Mouse (Mus musculus): ENCODE results near the gene Unc5b. TPM values are rescaled to one million over a fixed set of nuclear protein-coding genes. Genes with fewer than 3 reads are reported as not detected.

Gene Unc5b
- polyA plus RNA-seq, 1 experiment from 2014 or later = 10.5 TPM

- peaks cover 96% of the 10 kb centered on the region for H3K4me1 ChIP-seq (ENCODE audit: insufficient read depth, low read length)
- no peaks in the 10 kb centered on the region for H3K36me3 ChIP-seq (ENCODE audit: insufficient read depth, low read length)
- H3K4me3 ChIP-seq (ENCODE audit: low read length) = no peak overlapping the region
- H3K27me3 ChIP-seq (ENCODE audit: insufficient read depth, low read length) = no peaks in the 10 kb centered on the region; the same call in 1 of the 2 replicates
- WGBS = 9% methylated on average over 10 of the region's 10 CpGs
- peak; percentile 47 for ATAC-seq (ENCODE audit: low FRiP score, low TSS enrichment)
- peak overlapping the region; percentile 89 for H3K27ac ChIP-seq (ENCODE audit: low read length)
- peak overlapping the region; percentile 32; the same call in 1 of the 2 replicates for H3K4me2 ChIP-seq (replicated peaks; ENCODE audit: low read depth, low read length)
- H3K9me3 ChIP-seq (ENCODE audit: low read length) = no peaks in the 10 kb centered on the region
- H3K9ac ChIP-seq (replicated peaks; ENCODE audit: low read length) = peak overlapping the region; percentile 3
Observed at GRCm38 (mm10) chr10:60814444-60815057, 16.8 kb downstream of the Unc5b start.

DNA sequence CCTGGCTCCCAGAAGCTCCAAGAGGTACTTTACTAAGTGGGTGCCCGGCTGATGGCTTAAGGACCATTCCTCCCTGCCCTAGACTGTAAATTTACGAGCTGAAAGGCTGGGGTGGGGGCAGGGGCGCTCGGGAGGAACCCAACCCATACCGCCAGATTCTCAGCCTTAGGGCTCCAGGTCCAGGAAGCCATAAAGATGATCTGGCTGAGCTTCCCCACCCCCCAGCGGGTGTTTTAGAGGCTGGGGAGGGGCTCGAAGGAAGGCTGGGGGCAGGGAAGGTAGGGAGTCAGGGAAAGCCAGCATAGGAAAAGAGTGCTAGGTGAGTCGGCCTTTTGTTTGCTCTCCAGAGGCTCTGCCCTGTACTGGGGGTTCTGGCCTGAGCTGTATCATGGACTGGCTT lies 17.8 kb downstream of the Unc5b start:
- Histone ChIP-seq H3K27me3 (ENCODE audit: insufficient read depth, low read length) (peaks cover 3% of the 10 kb centered on the region; the same call in 1 of the 2 replicates), H3K27ac (ENCODE audit: low read length) (peak overlapping the region; percentile 89), H3K4me2 (replicated peaks; ENCODE audit: low read depth, low read length) (peak overlapping the region; percentile 32), H3K36me3 (ENCODE audit: insufficient read depth, low read length) (no peaks in the 10 kb centered on the region), H3K9ac (replicated peaks; ENCODE audit: low read length) (peak overlapping the region; percentile 34), H3K9me3 (ENCODE audit: low read length) (no peaks in the 10 kb centered on the region), H3K4me3 (ENCODE audit: low read length) (no peak overlapping the region), H3K4me1 (ENCODE audit: insufficient read depth, low read length) (peaks cover 97% of the 10 kb centered on the region)
- 1% methylated on average over 8 of the region's 8 CpGs for WGBS
- no peak; the same call in 1 of the 2 replicates for ATAC-seq (ENCODE audit: low FRiP score, low TSS enrichment)

- peak overlapping the region; percentile 14; the same call in 1 of the 2 replicates for H3K9ac ChIP-seq (replicated peaks; ENCODE audit: low read length)
- 6% methylated on average over 14 of the region's 15 CpGs for WGBS
- H3K27ac ChIP-seq (ENCODE audit: low read length) = peak overlapping the region; percentile 89
- H3K4me2 ChIP-seq (replicated peaks; ENCODE audit: low read depth, low read length) = peak overlapping the region; percentile 33
- peaks cover 96% of the 10 kb centered on the region for H3K4me1 ChIP-seq (ENCODE audit: insufficient read depth, low read length)
- ATAC-seq (ENCODE audit: low FRiP score, low TSS enrichment) = peak; percentile 35
- H3K36me3 ChIP-seq (ENCODE audit: insufficient read depth, low read length) = no peaks in the 10 kb centered on the region
- H3K4me3 ChIP-seq (ENCODE audit: low read length) = no peak overlapping the region
- peaks cover 3% of the 10 kb centered on the region; the same call in 1 of the 2 replicates for H3K27me3 ChIP-seq (ENCODE audit: insufficient read depth, low read length)
- H3K9me3 ChIP-seq (ENCODE audit: low read length) = no peaks in the 10 kb centered on the region
Observed at GRCm38 (mm10) chr10:60811792-60812525, 19.4 kb downstream of the Unc5b start.

DNA sequence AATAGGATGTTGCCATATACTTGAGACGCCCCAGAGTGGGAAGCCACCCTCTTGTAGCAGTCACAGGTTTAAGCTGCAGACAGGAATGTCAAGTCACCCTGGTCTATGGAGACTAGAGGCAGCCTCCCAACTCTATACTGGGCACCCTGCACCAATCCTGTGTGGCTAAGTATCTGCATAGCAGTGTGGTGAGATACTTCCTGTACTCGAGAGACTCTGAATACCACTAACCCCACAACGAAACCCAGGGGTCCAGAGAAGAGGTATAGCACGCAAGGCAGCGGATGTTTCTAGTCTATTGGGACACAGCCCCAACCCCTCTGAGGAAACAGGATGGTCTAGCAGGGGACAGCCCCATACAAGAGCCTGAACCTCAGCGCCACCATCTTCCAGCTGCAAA lies 22.9 kb downstream of the Unc5b start:
- H3K4me3 ChIP-seq (ENCODE audit: low read length) = no peak overlapping the region
- H3K36me3 ChIP-seq (ENCODE audit: insufficient read depth, low read length) = no peaks in the 10 kb centered on the region
- no peak for ATAC-seq (ENCODE audit: low FRiP score, low TSS enrichment)
- peaks cover 90% of the 10 kb centered on the region for H3K4me1 ChIP-seq (ENCODE audit: insufficient read depth, low read length)
- H3K9ac ChIP-seq (replicated peaks; ENCODE audit: low read length) = 0 out of 2 replicates have a peak overlapping the region, but pooled peaks have one; percentile 29
- no peak overlapping the region for H3K4me2 ChIP-seq (replicated peaks; ENCODE audit: low read depth, low read length)
- H3K9me3 ChIP-seq (ENCODE audit: low read length) = no peaks in the 10 kb centered on the region
- H3K27ac ChIP-seq (ENCODE audit: low read length) = peak overlapping the region; percentile 90
- WGBS = 72% methylated on average over 6 of the region's 6 CpGs
- peaks cover 3% of the 10 kb centered on the region; the same call in 1 of the 2 replicates for H3K27me3 ChIP-seq (ENCODE audit: insufficient read depth, low read length)

- H3K9ac ChIP-seq (replicated peaks; ENCODE audit: low read length) = 0 out of 2 replicates have a peak overlapping the region, but pooled peaks have one; percentile 23
- peaks cover 84% of the 10 kb centered on the region for H3K4me1 ChIP-seq (ENCODE audit: insufficient read depth, low read length)
- 41% methylated on average over 22 of the region's 22 CpGs for WGBS
- no peak overlapping the region for H3K4me3 ChIP-seq (ENCODE audit: low read length)
- peaks cover 3% of the 10 kb centered on the region; the same call in 1 of the 2 replicates for H3K27me3 ChIP-seq (ENCODE audit: insufficient read depth, low read length)
- no peaks in the 10 kb centered on the region for H3K9me3 ChIP-seq (ENCODE audit: low read length)
- ATAC-seq (ENCODE audit: low FRiP score, low TSS enrichment) = peak; percentile 47
- peak overlapping the region; percentile 22 for H3K4me2 ChIP-seq (replicated peaks; ENCODE audit: low read depth, low read length)
- H3K27ac ChIP-seq (ENCODE audit: low read length) = peak overlapping the region; percentile 90
- no peaks in the 10 kb centered on the region for H3K36me3 ChIP-seq (ENCODE audit: insufficient read depth, low read length)
Observed at GRCm38 (mm10) chr10:60807531-60808185, 23.7 kb downstream of the Unc5b start.

DNA sequence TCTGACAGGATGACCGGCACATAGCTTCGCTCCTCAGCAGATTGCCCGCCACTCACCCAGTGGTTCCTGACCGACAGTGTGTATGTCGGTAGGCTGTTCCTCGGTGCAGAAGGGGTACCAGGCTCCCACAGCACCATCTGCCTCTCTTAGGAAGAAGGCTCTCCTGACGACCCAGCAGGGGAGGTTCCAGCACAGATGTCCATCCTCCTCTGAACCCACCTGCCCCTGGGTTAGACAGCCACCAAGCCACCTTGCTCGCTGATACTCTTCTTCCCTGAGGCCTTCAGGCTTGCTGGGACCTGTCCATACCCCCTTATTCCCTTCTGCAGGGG lies 25.2 kb downstream of the Unc5b start:
- no peak for ATAC-seq (ENCODE audit: low FRiP score, low TSS enrichment)
- Histone ChIP-seq H3K4me1 (ENCODE audit: insufficient read depth, low read length) (peaks cover 81% of the 10 kb centered on the region), H3K4me2 (replicated peaks; ENCODE audit: low read depth, low read length) (no peak overlapping the region)

DNA sequence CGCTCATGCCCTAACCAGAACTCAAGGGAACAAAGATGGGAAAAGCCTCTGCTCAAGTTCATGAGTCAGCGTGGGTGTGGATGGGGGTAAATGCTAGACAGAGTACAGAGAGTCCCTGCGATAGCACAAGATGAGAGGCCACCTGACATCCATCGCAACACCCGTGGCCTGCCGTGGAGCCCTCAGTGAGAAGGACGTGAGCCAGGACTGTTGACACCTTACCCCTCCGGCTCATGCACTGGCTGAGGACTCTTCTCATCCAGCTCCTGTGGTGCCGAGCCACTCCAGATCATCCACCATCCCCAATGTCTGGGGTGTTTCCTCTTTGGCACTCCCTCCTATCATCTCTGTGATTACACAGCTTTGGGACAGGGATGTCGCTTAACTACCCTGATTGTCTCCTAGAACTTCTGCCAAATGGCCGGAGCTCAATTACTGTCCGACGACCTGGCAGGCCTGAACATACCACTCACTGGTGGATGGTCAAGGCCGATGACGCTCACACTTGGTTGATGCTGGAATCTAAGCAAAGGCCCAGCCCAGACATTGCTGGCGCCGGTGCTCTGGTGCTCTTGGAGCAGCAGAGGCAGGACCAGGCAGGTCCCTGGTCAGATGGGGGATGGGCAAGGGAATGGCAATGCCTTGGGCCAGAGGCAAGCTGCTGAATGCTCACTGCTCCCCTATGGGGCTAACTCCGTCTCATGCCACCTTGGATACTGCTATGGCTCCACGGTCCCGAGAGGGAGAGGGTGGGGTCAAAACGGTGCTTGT lies 25.8 kb downstream of the Unc5b start:
- no peak overlapping the region for H3K9ac ChIP-seq (replicated peaks; ENCODE audit: low read length)
- 56% methylated on average over 21 of the region's 21 CpGs for WGBS
- H3K4me3 ChIP-seq (ENCODE audit: low read length) = no peak overlapping the region
- no peaks in the 10 kb centered on the region for H3K9me3 ChIP-seq (ENCODE audit: low read length)
- peaks cover 81% of the 10 kb centered on the region for H3K4me1 ChIP-seq (ENCODE audit: insufficient read depth, low read length)
- no peak overlapping the region for H3K4me2 ChIP-seq (replicated peaks; ENCODE audit: low read depth, low read length)
- no peaks in the 10 kb centered on the region for H3K36me3 ChIP-seq (ENCODE audit: insufficient read depth, low read length)
- no peak for ATAC-seq (ENCODE audit: low FRiP score, low TSS enrichment)
- peaks cover 3% of the 10 kb centered on the region; the same call in 1 of the 2 replicates for H3K27me3 ChIP-seq (ENCODE audit: insufficient read depth, low read length)
- H3K27ac ChIP-seq (ENCODE audit: low read length) = 0 out of 2 replicates have a peak overlapping the region, but pooled peaks have one; percentile 21

More for the DNA sequence above, 25.2 kb downstream of the Unc5b start:
- Histone ChIP-seq H3K4me3 (ENCODE audit: low read length) (no peak overlapping the region), H3K27ac (ENCODE audit: low read length) (no peak overlapping the region), H3K9me3 (ENCODE audit: low read length) (no peaks in the 10 kb centered on the region), H3K9ac (replicated peaks; ENCODE audit: low read length) (no peak overlapping the region), H3K36me3 (ENCODE audit: insufficient read depth, low read length) (no peaks in the 10 kb centered on the region), H3K27me3 (ENCODE audit: insufficient read depth, low read length) (peaks cover 3% of the 10 kb centered on the region; the same call in 1 of the 2 replicates)
- WGBS = 74% methylated on average over 8 of the region's 8 CpGs

GRCm38 (mm10) chr10:60804865-60805264 lies 26.5 kb downstream of the Unc5b start:
- no peak for ATAC-seq (ENCODE audit: low FRiP score, low TSS enrichment)

DNA sequence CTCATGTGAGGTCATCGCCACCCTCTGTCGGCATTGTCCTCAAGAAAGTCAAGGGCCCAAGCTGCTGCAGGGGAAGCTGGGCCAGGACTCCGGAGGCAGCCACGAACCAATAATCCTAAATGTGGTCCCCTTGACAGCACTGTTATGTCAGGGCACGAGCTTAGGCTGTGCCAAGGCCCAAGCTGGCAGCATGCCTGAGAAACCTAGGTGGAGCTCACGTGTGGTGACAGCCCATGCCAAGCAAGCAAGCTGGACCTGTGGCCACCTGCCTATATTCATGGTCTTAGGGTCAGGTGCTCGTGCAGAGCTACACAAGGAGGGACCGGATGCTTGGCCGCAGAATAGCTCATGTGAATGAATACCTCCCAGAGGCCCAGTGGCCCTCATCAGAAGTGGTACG lies 27.4 kb downstream of the Unc5b start:
- no peak overlapping the region for H3K4me3 ChIP-seq (ENCODE audit: low read length)
- ATAC-seq (ENCODE audit: low FRiP score, low TSS enrichment) = no peak
- 90% methylated on average over 10 of the region's 10 CpGs for WGBS
- no peaks in the 10 kb centered on the region for H3K36me3 ChIP-seq (ENCODE audit: insufficient read depth, low read length)
- no peaks in the 10 kb centered on the region for H3K9me3 ChIP-seq (ENCODE audit: low read length)
- H3K27me3 ChIP-seq (ENCODE audit: insufficient read depth, low read length) = no peaks in the 10 kb centered on the region; the same call in 1 of the 2 replicates
- H3K4me1 ChIP-seq (ENCODE audit: insufficient read depth, low read length) = peaks cover 84% of the 10 kb centered on the region
- H3K9ac ChIP-seq (replicated peaks; ENCODE audit: low read length) = no peak overlapping the region
- no peak overlapping the region for H3K27ac ChIP-seq (ENCODE audit: low read length)
- H3K4me2 ChIP-seq (replicated peaks; ENCODE audit: low read depth, low read length) = no peak overlapping the region

More at GRCm38 (mm10) chr10:60804865-60805264, 26.5 kb downstream of the Unc5b start:
- Histone ChIP-seq H3K9ac (replicated peaks; ENCODE audit: low read length) (0 out of 2 replicates have a peak overlapping the region, but pooled peaks have one; percentile 16), H3K36me3 (ENCODE audit: insufficient read depth, low read length) (no peaks in the 10 kb centered on the region), H3K27ac (ENCODE audit: low read length) (0 out of 2 replicates have a peak overlapping the region, but pooled peaks have one; percentile 21), H3K4me2 (replicated peaks; ENCODE audit: low read depth, low read length) (no peak overlapping the region), H3K4me1 (ENCODE audit: insufficient read depth, low read length) (peaks cover 84% of the 10 kb centered on the region), H3K4me3 (ENCODE audit: low read length) (no peak overlapping the region), H3K9me3 (ENCODE audit: low read length) (no peaks in the 10 kb centered on the region), H3K27me3 (ENCODE audit: insufficient read depth, low read length) (peaks cover 3% of the 10 kb centered on the region; the same call in 1 of the 2 replicates)
- 37% methylated on average over 4 of the region's 4 CpGs for WGBS
